Mouse (Mus musculus) CH12.LX (cell line): ENCODE measurements at regions not wholly inside any gene's neighbourhood (a gene's known extent, or its start where the extent isn't known, plus 50 kb on each side); places are given as distances from the start of the nearest gene placed in this dataset.
"Not testable (repeated sequence)": the region's sequence is repeated elsewhere in the genome, so short reads cannot be mapped to it uniquely, and the experiment has no call there.

ENCODE experiments used
- DNase-seq: peaks from one replicate; pipeline ENCODE4 v3.0.0-alpha.2; 2013; ENCODE audit errors: extremely low read depth
- H3K27ac ChIP-seq: 2 replicates; pipeline ENCODE4 v1.5.1; 2012; ENCODE audit warnings: low read depth, mild to moderate bottlenecking, control low read depth, moderate library complexity; ENCODE audit not compliant: insufficient read depth
- H3K27me3 ChIP-seq: replicated peaks from 2 replicates; pipeline ENCODE3; 2012; ENCODE audit warnings: inconsistent platforms
- H3K36me3 ChIP-seq, 2 experiments: replicated peaks in 1 of 2; 2 replicates each; pipeline versions ENCODE3 to v1.6.1; 2012; ENCODE audit warnings: inconsistent platforms in 1 of 2, low read length in 1 of 2, mild to moderate bottlenecking in 1 of 2, mixed read lengths in 1 of 2, moderate library complexity in 1 of 2; ENCODE audit not compliant: control insufficient read depth in 1 of 2, insufficient read depth in 1 of 2
- H3K4me1 ChIP-seq, 2 experiments: 2 replicates each; pipeline ENCODE4 v1.6.1; 2012; ENCODE audit warnings: inconsistent platforms in 1 of 2, moderate library complexity in 1 of 2; ENCODE audit not compliant: insufficient read depth in 2 of 2, control insufficient read depth in 1 of 2
- H3K4me2 ChIP-seq: 2 replicates; pipeline ENCODE4 v1.6.1; 2012; ENCODE audit warnings: low read depth, mild to moderate bottlenecking, control low read depth; ENCODE audit not compliant: poor library complexity, insufficient read depth, severe bottlenecking
- H3K4me3 ChIP-seq, 3 experiments: fragments of 150-350 bp in 1 of 3; sonication (generic) in 1 of 3; replicated peaks in 1 of 3; 2 replicates each; pipeline versions ENCODE3 to v1.5.1; 2011 to 2012; ENCODE audit warnings: low read depth in 2 of 3, low read length in 2 of 3, mild to moderate bottlenecking in 2 of 3, moderate library complexity in 2 of 3, control low read depth in 1 of 3, improper control_type of control experiment in 1 of 3, inconsistent platforms in 1 of 3, mixed read lengths in 1 of 3; ENCODE audit not compliant: poor library complexity in 1 of 3
- H3K79me2 ChIP-seq: replicated peaks from 2 replicates; pipeline ENCODE4 v1.6.1; 2012; ENCODE audit warnings: mild to moderate bottlenecking, moderate library complexity; ENCODE audit not compliant: control insufficient read depth, poor library complexity, insufficient read depth, severe bottlenecking; ENCODE audit errors: extremely low read depth
- H3K9ac ChIP-seq: 2 replicates; pipeline ENCODE4 v1.6.1; 2012; ENCODE audit warnings: low read depth, mild to moderate bottlenecking, control low read depth, moderate library complexity; ENCODE audit not compliant: insufficient read depth
- H3K9me3 ChIP-seq: replicated peaks from 2 replicates; pipeline ENCODE3; 2012; ENCODE audit warnings: low read length, inconsistent platforms, mixed read lengths
- CHD1 ChIP-seq: IDR thresholded peaks from 2 replicates; pipeline ENCODE4 v1.6.1; 2012; ENCODE audit warnings: low read depth, low read length, improper control_type of control experiment, inconsistent platforms
- EP300 ChIP-seq: IDR thresholded peaks from 2 replicates; pipeline ENCODE4 v1.6.1; 2011; ENCODE audit warnings: low read length, improper control_type of control experiment
- KAT2A ChIP-seq: IDR thresholded peaks from 2 replicates; pipeline ENCODE4 v1.6.1; 2012; ENCODE audit warnings: low read length, improper control_type of control experiment, inconsistent platforms; ENCODE audit not compliant: insufficient replicate concordance
- MAFK ChIP-seq: IDR thresholded peaks from 2 replicates; pipeline ENCODE4 v1.6.1; 2011; ENCODE audit warnings: low read length, improper control_type of control experiment; ENCODE audit not compliant: insufficient replicate concordance
- MEF2A ChIP-seq: IDR thresholded peaks from 2 replicates; pipeline ENCODE4 v1.6.1; 2014; ENCODE audit warnings: low read depth, mild to moderate bottlenecking, inconsistent platforms, low read length, improper control_type of control experiment, borderline replicate concordance
- MXI1 ChIP-seq: IDR thresholded peaks from 2 replicates; pipeline ENCODE4 v1.6.1; 2011; ENCODE audit warnings: mild to moderate bottlenecking, low read depth, low read length, improper control_type of control experiment
- PAX5 ChIP-seq: IDR thresholded peaks from 2 replicates; pipeline ENCODE4 v1.6.1; 2012; ENCODE audit warnings: low read length, inconsistent platforms, mixed read lengths
- USF1 ChIP-seq: IDR thresholded peaks from 2 replicates; pipeline ENCODE4 v1.6.1; 2014; ENCODE audit warnings: low read depth, mild to moderate bottlenecking, inconsistent platforms, low read length, improper control_type of control experiment
- ZNF384 ChIP-seq: IDR thresholded peaks from 2 replicates; pipeline ENCODE4 v1.6.1; 2012; ENCODE audit warnings: low read depth, low read length, improper control_type of control experiment, inconsistent platforms
- dilution Hi-C: fragments of 300-500 bp; cut with MboI; formaldehyde crosslinking; loops from 2 replicates; pipeline ENCODE4 v1.14.3; 2020; ENCODE audit warnings: low sequenced_read_pairs; ENCODE audit not compliant: extremely low pct_unique_long_range_greater_than_20kb, extremely low pct_ligation_motif_present
- in situ Hi-C: fragments of 300-500 bp; cut with MboI; formaldehyde crosslinking; loops from 3 replicates; pipeline ENCODE4 v1.14.3; 2019; ENCODE audit warnings: low sequenced_read_pairs, low pct_ligation_motif_present, low pct_unique_long_range_greater_than_20kb, mixed read lengths

GRCm38 (mm10) chr1:184669173-184669572, 63.2 kb downstream of the Hlx start:
- in situ Hi-C loops, H3K79me2 ChIP-seq, dilution Hi-C loops, H3K27me3 ChIP-seq, DNase-seq, H3K4me2 ChIP-seq, H3K4me3 ChIP-seq, H3K4me1 ChIP-seq, H3K9ac ChIP-seq, H3K36me3 ChIP-seq, H3K27ac ChIP-seq, H3K9me3 ChIP-seq: not testable (repeated sequence)

- no peak overlapping the region for H3K4me2 ChIP-seq
- no peak overlapping the region for H3K27ac ChIP-seq
- H3K36me3 ChIP-seq: no peaks in the 10 kb centered on the region
- H3K4me1 ChIP-seq: no peaks in the 10 kb centered on the region
- no peak overlapping the region for H3K4me3 ChIP-seq
- TF ChIP-seq EP300: no peak
- TF ChIP-seq MEF2A: no peak
- no peak for TF ChIP-seq USF1
- no peak for TF ChIP-seq KAT2A
- in situ Hi-C loops (no loop called here), dilution Hi-C loops (no loop called here)
- peaks cover 3% of the 10 kb centered on the region for H3K9me3 ChIP-seq
- H3K9ac ChIP-seq: no peak overlapping the region
- H3K79me2 ChIP-seq: no peaks in the 10 kb centered on the region
- H3K27me3 ChIP-seq: no peaks in the 10 kb centered on the region
- DNase-seq: no peak
Measured at GRCm38 (mm10) chr1:184668428-184668827, 64.0 kb downstream of the Hlx start.

GRCm38 (mm10) chr1:184668022-184668421, 64.4 kb downstream of the Hlx start:
- Histone ChIP-seq H3K27me3 (no peaks in the 10 kb centered on the region), H3K9ac (no peak overlapping the region), H3K4me1 (no peaks in the 10 kb centered on the region), H3K9me3 (peaks cover 3% of the 10 kb centered on the region), H3K36me3 (no peaks in the 10 kb centered on the region), H3K4me2 (no peak overlapping the region), H3K4me3 (no peak overlapping the region), H3K27ac (no peak overlapping the region)
- in situ Hi-C loops (no loop called here), dilution Hi-C loops (no loop called here)
- DNase-seq: no peak
- TF ChIP-seq CHD1 (no peak), PAX5 (no peak), USF1 (no peak)
- TF ChIP-seq, all 38 proteins: peak for 0
- no peaks in the 10 kb centered on the region for H3K79me2 ChIP-seq

GRCm38 (mm10) chr1:184665243-184665642, 67.2 kb downstream of the Hlx start:
- H3K4me1 ChIP-seq: peaks cover 0 to 17% of the 10 kb centered on the region in 2 experiments; a peak in 2 of 4 replicates
- peaks cover 3% of the 10 kb centered on the region for H3K9me3 ChIP-seq
- H3K9ac ChIP-seq: no peak overlapping the region
- H3K27ac ChIP-seq: no peak overlapping the region
- H3K79me2 ChIP-seq: no peaks in the 10 kb centered on the region
- no peak overlapping the region for H3K4me2 ChIP-seq
- H3K4me3 ChIP-seq: no peak overlapping the region
- dilution Hi-C loops (no loop called here), in situ Hi-C loops (no loop called here)
- no peaks in the 10 kb centered on the region for H3K27me3 ChIP-seq
- DNase-seq: no peak
- TF ChIP-seq MXI1: no peak
- no peak for TF ChIP-seq ZNF384
- no peak for TF ChIP-seq CHD1
- no peak for TF ChIP-seq MAFK
- TF ChIP-seq EP300: no peak
- no peaks in the 10 kb centered on the region for H3K36me3 ChIP-seq
